Mouse (Mus musculus) embryonic stem cell, embryonic (primary cell): ENCODE results near the gene Dcbld2.

Experiments
- CTCF ChIA-PET, 4 experiments: fragments of 300-600 bp in 2 of 4; fragments of 350-600 bp in 2 of 4; sonication (Branson Sonifier 250); formaldehyde crosslinking; loops; one replicate each; lab custom pipeline; 2022; ENCODE audit warnings: inconsistent platforms in 2 of 4; lab: Charles Lee
- POLR2A ChIA-PET, 4 experiments: fragments of 300-600 bp in 2 of 4; fragments of 350-600 bp in 2 of 4; sonication (Branson Sonifier 250); formaldehyde crosslinking; loops; one replicate each; lab custom pipeline; 2022; ENCODE audit warnings: antibody characterized with exemption in 4 of 4, inconsistent platforms in 1 of 4; lab: Charles Lee

The Dcbld2 gene

DNA sequence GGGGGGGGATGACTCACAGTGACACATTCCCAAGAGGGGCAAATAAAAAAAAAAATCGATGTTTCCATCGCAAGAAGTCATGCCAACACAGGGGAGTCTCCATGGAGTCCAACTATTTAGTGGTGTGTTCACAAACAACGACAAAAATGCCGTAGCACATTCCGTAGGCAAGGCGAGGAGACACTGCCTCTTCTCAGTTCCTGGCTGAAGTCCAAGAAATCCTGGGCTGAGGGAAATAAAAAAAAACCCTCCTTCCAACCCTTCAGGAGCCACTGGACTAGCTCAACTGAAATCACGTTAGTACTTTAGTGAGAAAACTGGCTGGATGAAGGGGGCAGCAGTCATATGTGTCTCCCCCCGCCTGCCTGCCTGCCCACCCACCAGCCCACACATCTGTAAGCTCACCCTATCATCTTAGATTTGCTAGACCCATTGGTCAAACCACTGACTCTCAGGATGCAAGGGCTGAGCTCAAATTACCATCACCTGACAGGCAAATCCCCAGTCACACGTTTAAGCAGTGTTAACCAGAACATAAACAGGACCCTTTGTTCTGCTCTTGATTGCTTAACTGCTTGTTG is 104.0 kb downstream of the Dcbld2 start:
- ChIA-PET CTCF (interaction anchor here in 2 of 4 experiments (0.5 to 1.2 kb wide), 2 partner anchors 27 to 804 kb away, joined by 3 to 6 read pairs; no protein-coding TSS in a partner anchor), POLR2A (interaction anchor here in 2 of 4 experiments (1.0 to 3.5 kb wide), 4 partner anchors 12 to 158 kb away, joined by 3 to 33 read pairs (median 10); partner anchors contain the start of genes Cpox (in 1 of the 2), Dcbld2 (in 1 of the 2) and St3gal6 (in 1 of the 2))

DNA sequence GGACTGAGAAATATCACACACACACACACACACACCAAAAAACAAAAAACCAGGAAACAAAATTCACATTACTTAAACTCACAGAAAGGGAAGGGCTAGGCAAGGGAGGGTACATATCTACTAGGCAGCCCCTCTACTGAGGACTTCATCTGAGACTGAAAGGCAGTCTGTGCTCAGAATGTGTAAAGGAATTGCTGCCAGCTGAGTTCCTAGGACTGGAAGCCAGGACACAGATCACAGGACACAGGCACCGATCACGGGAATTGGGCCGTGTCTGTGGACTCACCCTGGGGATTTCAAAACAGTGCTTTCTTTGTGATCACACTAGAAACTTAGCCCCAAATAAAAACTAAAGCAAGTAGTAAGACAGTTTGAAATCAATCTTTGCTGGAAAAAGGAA is 104.6 kb downstream of the Dcbld2 start:
- ChIA-PET CTCF (interaction anchor here in 3 of 4 experiments (0.5 to 1.2 kb wide), 3 partner anchors 27 to 804 kb away, joined by 3 to 6 read pairs (median 4); no protein-coding TSS in a partner anchor), POLR2A (interaction anchor here in 2 of 4 experiments (1.0 to 3.5 kb wide), 5 partner anchors 11 to 158 kb away, joined by 3 to 33 read pairs (median 12); partner anchors contain the start of genes St3gal6 (in 2 of the 2), Cpox (in 1 of the 2) and Dcbld2 (in 1 of the 2))

DNA sequence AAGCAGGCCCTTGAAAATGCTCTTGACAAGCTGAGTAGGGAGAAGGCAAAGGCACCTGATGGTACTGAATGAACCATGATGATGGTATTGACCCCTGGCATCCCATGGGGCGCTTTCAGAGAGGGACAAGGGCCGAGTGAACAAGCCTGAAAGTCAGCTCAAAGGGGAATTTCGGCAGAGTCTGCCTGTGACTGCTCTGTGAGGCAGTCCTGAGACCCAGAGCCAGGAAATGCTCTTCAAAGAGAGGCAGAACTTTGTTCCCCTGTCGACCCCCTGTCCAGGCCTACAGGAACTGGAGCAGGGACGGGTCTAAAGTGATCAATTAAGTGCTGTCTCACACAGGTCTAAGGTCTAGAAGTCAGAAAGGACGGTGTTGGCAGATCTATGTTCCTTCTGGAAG is 105.5 kb downstream of the Dcbld2 start:
- ChIA-PET POLR2A (interaction anchor here in 2 of 4 experiments (2.4 to 3.5 kb wide), 3 partner anchors 10 to 106 kb away, joined by 12 to 33 read pairs (median 14); partner anchors contain the start of genes St3gal6 (in 2 of the 2) and Dcbld2 (in 1 of the 2)), CTCF (interaction anchor here in 3 of 4 experiments (0.5 to 2.1 kb wide), 6 partner anchors 9 to 739 kb away, joined by 3 to 10 read pairs (median 6); partner anchors contain the start of gene St3gal6 (in 1 of the 3))

DNA sequence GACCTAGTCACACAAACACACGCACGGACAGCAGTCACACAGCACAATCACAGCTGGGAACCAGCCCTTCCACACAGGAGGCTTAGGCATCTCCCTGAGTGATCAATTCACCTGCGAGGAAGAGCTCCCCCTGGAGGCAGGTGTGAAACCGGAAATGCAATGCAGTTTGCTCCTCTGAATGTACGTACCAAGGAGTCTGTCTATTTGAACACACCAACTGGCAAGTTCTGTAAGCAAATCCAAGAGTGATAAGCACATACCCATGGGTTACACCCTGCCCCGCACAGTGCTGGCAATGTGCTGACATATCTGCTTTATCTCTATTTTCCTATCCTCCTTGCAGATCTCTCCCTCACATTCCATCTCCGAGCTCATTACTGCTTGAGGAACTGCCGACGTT is 106.3 kb downstream of the Dcbld2 start:
- ChIA-PET POLR2A (interaction anchor here in 2 of 4 experiments (1.4 to 3.5 kb wide), 4 partner anchors 9 to 156 kb away, joined by 3 to 33 read pairs (median 13); partner anchors contain the start of genes St3gal6 (in 2 of the 2), Cpox (in 1 of the 2) and Dcbld2 (in 1 of the 2)), CTCF (interaction anchor here (0.6 to 2.1 kb wide), 16 partner anchors 9 to 114 kb away, joined by 3 to 10 read pairs (median 4); partner anchors contain the start of gene St3gal6 (in 1 of the 4))

DNA sequence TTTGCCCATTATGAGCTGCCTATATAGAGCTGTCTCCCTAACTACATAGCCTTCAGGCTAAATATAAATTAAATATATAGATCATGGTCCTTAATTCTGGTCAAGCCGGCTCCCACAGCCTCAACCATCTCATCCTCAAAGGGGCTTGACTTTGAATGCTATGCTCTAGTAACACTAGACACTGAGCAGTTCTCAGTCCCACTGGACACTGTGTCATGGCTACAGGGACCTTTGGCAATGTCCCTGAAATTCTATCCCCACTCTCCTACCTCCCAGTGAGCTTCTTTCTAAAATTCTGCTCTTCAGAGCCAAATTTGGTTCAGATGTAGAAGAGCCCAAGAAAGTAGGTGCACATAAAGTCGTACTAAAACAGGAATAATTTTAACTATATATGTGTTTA is 107.9 kb downstream of the Dcbld2 start:
- CTCF ChIA-PET = no interaction called here

DNA sequence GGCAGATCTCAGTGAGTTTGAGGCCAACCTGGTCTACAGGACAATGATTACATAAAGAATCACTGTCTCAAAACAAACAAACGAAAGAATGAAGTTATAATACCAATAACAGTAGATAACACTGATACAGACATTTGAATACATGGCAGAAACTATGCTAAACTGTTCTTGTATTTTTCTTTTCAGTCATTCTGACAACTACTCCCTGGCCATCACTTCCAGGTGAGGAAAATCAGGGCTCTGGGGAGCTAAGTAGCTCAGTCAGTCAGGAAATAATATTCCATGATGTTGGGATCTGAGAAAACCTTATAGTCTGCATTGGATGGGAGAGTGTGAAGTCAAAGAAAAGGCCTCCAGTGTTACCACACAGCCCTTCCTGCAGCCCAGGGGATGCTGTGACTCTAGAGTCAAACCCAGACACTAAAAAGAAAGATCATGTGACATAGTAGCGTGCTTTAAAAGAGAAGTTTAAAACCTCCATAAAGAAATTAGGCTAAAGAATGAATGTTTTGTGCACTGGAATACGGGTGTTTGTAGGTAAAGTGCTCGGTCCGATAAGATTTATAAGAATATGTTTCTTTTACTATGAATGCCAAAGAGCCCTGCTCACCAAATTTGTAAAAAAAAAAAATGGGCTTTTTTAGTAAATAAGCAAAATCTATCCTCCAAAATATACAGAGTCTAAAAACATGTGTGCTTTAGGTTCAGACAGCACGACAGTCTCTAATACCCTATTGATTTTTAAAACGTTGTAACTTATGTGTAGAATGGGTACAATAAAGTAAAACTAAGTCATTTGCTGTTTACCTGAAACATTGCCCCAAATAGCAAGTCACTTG is 108.9 kb downstream of the Dcbld2 start:
- POLR2A ChIA-PET = no interaction called here

More for the DNA sequence above, 107.9 kb downstream of the Dcbld2 start:
- POLR2A ChIA-PET = interaction anchor here in 1 of 4 experiments (1.0 to 1.4 kb wide), 2 partner anchors 46 to 154 kb away, joined by 3 to 4 read pairs; partner anchors contain the start of gene Cpox

More for the DNA sequence above, 108.9 kb downstream of the Dcbld2 start:
- CTCF ChIA-PET = no interaction called here
